Mouse (Mus musculus) G1E (cell line): ENCODE measurements around the gene Gm49321. TPM values are rescaled to one million over a fixed set of nuclear protein-coding genes. Genes with fewer than 3 reads are reported as not detected.

Experiments used
- ATAC-seq: 2 replicates; pipeline ENCODE4 v1.8.0; 2016; ENCODE audit warnings: mild to moderate bottlenecking; ENCODE audit not compliant: insufficient number of reproducible peaks, poor library complexity, low FRiP score, severe bottlenecking; ENCODE audit errors: extremely low read depth
- DNase-seq: peaks from one replicate; pipeline ENCODE4 v3.0.0; 2012; ENCODE audit warnings: low spot score
- H3K27me3 ChIP-seq: 2 replicates; pipeline ENCODE4 v1.6.1; 2012; ENCODE audit warnings: mild to moderate bottlenecking, low read length, inconsistent platforms; ENCODE audit not compliant: insufficient read depth
- H3K36me3 ChIP-seq: replicated peaks from 2 replicates; pipeline ENCODE3; 2012; ENCODE audit warnings: mild to moderate bottlenecking, inconsistent platforms
- H3K4me1 ChIP-seq: 2 replicates; pipeline ENCODE4 v1.6.1; 2012; ENCODE audit warnings: low read depth, low read length, inconsistent platforms, mixed read lengths; ENCODE audit not compliant: insufficient read depth
- H3K4me3 ChIP-seq: 2 replicates; pipeline ENCODE4 v1.5.1; 2012; ENCODE audit warnings: low read depth, mild to moderate bottlenecking, inconsistent platforms, low read length, moderate library complexity, mixed read lengths
- H3K9me3 ChIP-seq: replicated peaks from 2 replicates; pipeline ENCODE4 v1.6.1; 2012; ENCODE audit warnings: inconsistent platforms
- CTCF ChIP-seq: IDR thresholded peaks from 2 replicates; pipeline ENCODE4 v1.5.1; 2012; ENCODE audit warnings: low read depth, low read length, inconsistent platforms, mixed read lengths
- GATA1 ChIP-seq: IDR thresholded peaks from 2 replicates; pipeline ENCODE4 v1.6.1; 2012; ENCODE audit warnings: borderline replicate concordance, low read length, inconsistent platforms, mixed read lengths
- GATA2 ChIP-seq: IDR thresholded peaks from 2 replicates; pipeline ENCODE4 v1.6.1; 2012; ENCODE audit warnings: low read depth, low read length, inconsistent platforms, borderline replicate concordance
- POLR2AphosphoS5 ChIP-seq: IDR thresholded peaks from 2 replicates; pipeline ENCODE4 v1.6.1; 2012; ENCODE audit warnings: low read depth, low read length, inconsistent platforms; ENCODE audit not compliant: insufficient replicate concordance
- TAL1 ChIP-seq: conservative IDR thresholded peaks from 2 replicates; pipeline ENCODE4 v1.6.1; 2012; ENCODE audit warnings: low read depth, low read length, inconsistent platforms, mixed read lengths
- polyA plus RNA-seq: library from polyadenylated mRNA; stranded (reverse); fragments of >175 nt; gene quantifications from 2 replicates; pipeline ENCODE4 v1.2.3, GENCODE M21; 2012
- total RNA-seq, 2 experiments: library from RNA; stranded (forward) in 1 of 2; stranded (reverse) in 1 of 2; fragments of 200-1000 nt in 1 of 2; fragments of >200 nt in 1 of 2; fragmentation: Nextera tagmentation in 1 of 2; gene quantifications; 2 replicates each; pipeline ENCODE4 v1.2.3; 2014 to 2017

Gm49321 gene
- total and polyA plus RNA-seq, 3 experiments, result 6.7 TPM; not detected in 2

GRCm38 (mm10) chr12:73979667-73980066, 42.2 kb downstream of the Gm49321 start:
- Histone ChIP-seq H3K36me3 (peaks cover 89% of the 10 kb centered on the region), H3K4me3 (no peak overlapping the region), H3K27me3 (no peaks in the 10 kb centered on the region), H3K4me1 (peaks cover 2% of the 10 kb centered on the region; the same call in 1 of the 2 replicates), H3K9me3 (no peaks in the 10 kb centered on the region)
- TF ChIP-seq CTCF (no peak), GATA2 (no peak), TAL1 (no peak), GATA1 (no peak), POLR2AphosphoS5 (no peak)
- ATAC-seq (no peak), DNase-seq (no peak)

GRCm38 (mm10) chr12:73982533-73982932, 45.1 kb downstream of the Gm49321 start:
- Histone ChIP-seq H3K4me1 (peaks cover 2% of the 10 kb centered on the region; the same call in 1 of the 2 replicates), H3K4me3 (no peak overlapping the region), H3K27me3 (no peaks in the 10 kb centered on the region), H3K36me3 (peaks cover 83% of the 10 kb centered on the region), H3K9me3 (no peaks in the 10 kb centered on the region)
- no peak for ATAC-seq
- TF ChIP-seq GATA1 (no peak), GATA2 (no peak), POLR2AphosphoS5 (no peak), TAL1 (no peak), CTCF (no peak)
- no peak for DNase-seq

GRCm38 (mm10) chr12:73986299-73986698, 48.8 kb downstream of the Gm49321 start:
- peaks cover under 1% of the 10 kb centered on the region; the same call in 1 of the 2 replicates for H3K4me1 ChIP-seq
- ATAC-seq (no peak), DNase-seq (no peak)
- no peak for TF ChIP-seq GATA2
- TF ChIP-seq TAL1, result no peak
- no peak for TF ChIP-seq CTCF
- no peak for TF ChIP-seq POLR2AphosphoS5
- no peak for TF ChIP-seq GATA1
- H3K9me3 ChIP-seq, result no peaks in the 10 kb centered on the region
- H3K27me3 ChIP-seq, result no peaks in the 10 kb centered on the region; the same call in 1 of the 2 replicates
- H3K36me3 ChIP-seq, result peaks cover 53% of the 10 kb centered on the region
- H3K4me3 ChIP-seq, result no peak overlapping the region

GRCm38 (mm10) chr12:73988393-73989008, 51.0 kb downstream of the Gm49321 start:
- no peak for DNase-seq
- H3K27me3 ChIP-seq, result no peaks in the 10 kb centered on the region; the same call in 1 of the 2 replicates
- no peak for TF ChIP-seq GATA1
- TF ChIP-seq TAL1, result no peak
- no peak for TF ChIP-seq POLR2AphosphoS5
- TF ChIP-seq GATA2, result no peak
- TF ChIP-seq CTCF, result no peak
- no peak overlapping the region for H3K4me3 ChIP-seq
- no peak for ATAC-seq
- no peaks in the 10 kb centered on the region for H3K4me1 ChIP-seq
- H3K36me3 ChIP-seq, result peaks cover 33% of the 10 kb centered on the region
- no peaks in the 10 kb centered on the region for H3K9me3 ChIP-seq

GRCm38 (mm10) chr12:73989594-73989993, 52.1 kb downstream of the Gm49321 start:
- peak; percentile 76 for TF ChIP-seq CTCF
- no peak for TF ChIP-seq GATA2
- no peak for DNase-seq
- Histone ChIP-seq H3K4me1 (no peaks in the 10 kb centered on the region), H3K36me3 (peaks cover 24% of the 10 kb centered on the region), H3K4me3 (no peak overlapping the region), H3K9me3 (no peaks in the 10 kb centered on the region), H3K27me3 (no peaks in the 10 kb centered on the region; the same call in 1 of the 2 replicates)
- peak; percentile 52; the same call in 1 of the 2 replicates for ATAC-seq

GRCm38 (mm10) chr12:73996906-73997296, 59.4 kb downstream of the Gm49321 start:
- H3K4me3 ChIP-seq, result no peak overlapping the region
- peaks cover 9% of the 10 kb centered on the region; the same call in 1 of the 2 replicates for H3K27me3 ChIP-seq
- no peak for DNase-seq
- no peaks in the 10 kb centered on the region for H3K36me3 ChIP-seq
- no peaks in the 10 kb centered on the region for H3K9me3 ChIP-seq
- ATAC-seq, result no peak
- TF ChIP-seq TAL1 (no peak), GATA1 (no peak), POLR2AphosphoS5 (no peak), CTCF (no peak), GATA2 (no peak)
- no peaks in the 10 kb centered on the region for H3K4me1 ChIP-seq
